Mouse (Mus musculus) E14TG2a.4 (cell line): ENCODE measurements around the gene Tmem95.

Experiments
- CTCF ChIP-seq: conservative IDR thresholded peaks from 2 replicates; pipeline ENCODE4 v1.5.1; 2014; ENCODE audit warnings: low read length
- POU5F1 ChIP-seq: IDR thresholded peaks from 2 replicates; pipeline ENCODE4 v1.6.1; 2014; ENCODE audit warnings: low read length, borderline replicate concordance

- TF ChIP-seq CTCF, result no peak
- TF ChIP-seq POU5F1, result no peak
These were observed 17.5 kb upstream of the Tmem95 start, which contains the start of gene Acap1 for GRCm38 (mm10) chr11:69895291-69895690.
